Mouse (Mus musculus) gastrocnemius, adult 2 months (tissue): ENCODE data around the gene Nos1ap. TPM values are rescaled to one million over a fixed set of nuclear protein-coding genes. Genes with fewer than 3 reads are reported as not detected.

ENCODE experiments used
- DNase-seq: peaks from one replicate; pipeline ENCODE4 v3.0.0; 2022
- H3K27ac ChIP-seq: fragments of 200-600 bp; 2 replicates; pipeline ENCODE4 v1.8.1; 2022; ENCODE audit warnings: mild to moderate bottlenecking
- H3K4me3 ChIP-seq: fragments of 200-600 bp; 2 replicates; pipeline ENCODE4 v1.8.1; 2022; ENCODE audit warnings: mild to moderate bottlenecking, moderate library complexity
- CTCF ChIP-seq: fragments of 200-600 bp; IDR thresholded peaks from 2 replicates; pipeline ENCODE4 v1.8.1; 2022; ENCODE audit warnings: antibody characterized with exemption, mild to moderate bottlenecking, moderate library complexity
- intact Hi-C: fragments of 180-260 bp; cut with DNase I; formaldehyde crosslinking; loops from one replicate; pipeline ENCODE4 v1.15.1; 2025
- total RNA-seq, 2 experiments: library from RNA; stranded (reverse); gene quantifications; 2 replicates each; pipeline ENCODE4 v1.2.3; 2021

Nos1ap gene
- total RNA-seq, 2 experiments from 2014 or later = 0.79 to 2.0 TPM

GRCm38 (mm10) chr1:170554235-170554938 is 35.3 kb downstream of the Nos1ap start:
- TF ChIP-seq CTCF = no peak
- intact Hi-C loops = no loop called here
- no peak for DNase-seq
- Histone ChIP-seq H3K4me3 (no peak overlapping the region), H3K27ac (no peak overlapping the region)

GRCm38 (mm10) chr1:170550649-170551440 is 38.8 kb downstream of the Nos1ap start:
- H3K4me3 ChIP-seq = no peak overlapping the region
- intact Hi-C loops = no loop called here
- no peak for TF ChIP-seq CTCF
- peak; percentile 20 for DNase-seq
- no peak overlapping the region for H3K27ac ChIP-seq

- DNase-seq = peak; percentile 61
- intact Hi-C loops = loop anchor here (1.0 kb wide), 1 partner anchor 39 kb away; no protein-coding TSS in a partner anchor
- Histone ChIP-seq H3K27ac (no peak overlapping the region), H3K4me3 (no peak overlapping the region)
- TF ChIP-seq CTCF = no peak
These were observed 40.6 kb downstream of the Nos1ap start for GRCm38 (mm10) chr1:170549059-170549458.

- no peak overlapping the region for H3K27ac ChIP-seq
- no peak for TF ChIP-seq CTCF
These were observed 41.4 kb downstream of the Nos1ap start for GRCm38 (mm10) chr1:170548192-170548795.

GRCm38 (mm10) chr1:170546297-170546696 is 43.4 kb downstream of the Nos1ap start:
- DNase-seq = no peak
- no peak for TF ChIP-seq CTCF
- Histone ChIP-seq H3K27ac (no peak overlapping the region), H3K4me3 (no peak overlapping the region)
- intact Hi-C loops = no loop called here

More at GRCm38 (mm10) chr1:170548192-170548795, 41.4 kb downstream of the Nos1ap start:
- no peak overlapping the region for H3K4me3 ChIP-seq
- intact Hi-C loops = no loop called here
- no peak for DNase-seq

GRCm38 (mm10) chr1:170545286-170545685 is 44.4 kb downstream of the Nos1ap start:
- no peak for TF ChIP-seq CTCF
- DNase-seq = no peak
- Histone ChIP-seq H3K27ac (no peak overlapping the region), H3K4me3 (no peak overlapping the region)
- intact Hi-C loops = no loop called here

- DNase-seq = no peak
- no peak overlapping the region for H3K4me3 ChIP-seq
- TF ChIP-seq CTCF = no peak
- no peak overlapping the region for H3K27ac ChIP-seq
- intact Hi-C loops = no loop called here
These were observed 50.2 kb downstream of the Nos1ap start for GRCm38 (mm10) chr1:170539507-170539906.

GRCm38 (mm10) chr1:170538481-170539061 is 51.1 kb downstream of the Nos1ap start:
- Histone ChIP-seq H3K4me3 (no peak overlapping the region), H3K27ac (no peak overlapping the region)
- intact Hi-C loops = no loop called here
- TF ChIP-seq CTCF = no peak
- no peak for DNase-seq

- intact Hi-C loops = no loop called here
- DNase-seq = no peak
- no peak overlapping the region for H3K27ac ChIP-seq
- no peak for TF ChIP-seq CTCF
- no peak overlapping the region for H3K4me3 ChIP-seq
These were observed 53.3 kb downstream of the Nos1ap start for GRCm38 (mm10) chr1:170536344-170536743.

GRCm38 (mm10) chr1:170535221-170535620 is 54.4 kb downstream of the Nos1ap start:
- no peak overlapping the region for H3K27ac ChIP-seq
- intact Hi-C loops = no loop called here
- peak; percentile 31 for DNase-seq
- H3K4me3 ChIP-seq = no peak overlapping the region
- no peak for TF ChIP-seq CTCF

- no peak for TF ChIP-seq CTCF
- intact Hi-C loops = no loop called here
- no peak for DNase-seq
These were observed 58.4 kb downstream of the Nos1ap start for GRCm38 (mm10) chr1:170531286-170531685.

GRCm38 (mm10) chr1:170530456-170530855 is 59.2 kb downstream of the Nos1ap start:
- intact Hi-C loops = no loop called here
- DNase-seq = no peak
- Histone ChIP-seq H3K27ac (no peak overlapping the region), H3K4me3 (no peak overlapping the region)
- no peak for TF ChIP-seq CTCF

More at GRCm38 (mm10) chr1:170531286-170531685, 58.4 kb downstream of the Nos1ap start:
- no peak overlapping the region for H3K4me3 ChIP-seq
- H3K27ac ChIP-seq = no peak overlapping the region

GRCm38 (mm10) chr1:170522891-170523290 is 66.8 kb downstream of the Nos1ap start:
- Histone ChIP-seq H3K4me3 (no peak overlapping the region), H3K27ac (no peak overlapping the region)
- intact Hi-C loops = no loop called here
- no peak for TF ChIP-seq CTCF
- no peak for DNase-seq
